Mouse (Mus musculus) lung, embryonic 15.5 days (tissue): ENCODE data around the gene Lrp2. TPM values are rescaled to one million over a fixed set of nuclear protein-coding genes. Genes with fewer than 3 reads are reported as not detected.

Experiments used
- ATAC-seq: fragments of 200-750 bp; cut with Nextera tagmentation; 2 replicates; pipeline ENCODE4 v1.8.0; 2017; ENCODE audit warnings: moderate number of reproducible peaks, borderline replicate concordance; ENCODE audit not compliant: low FRiP score, low TSS enrichment; ENCODE audit errors: extremely low read depth
- H3K27ac ChIP-seq: fragments of 300-500 bp; sonication (generic); 2 replicates; pipeline ENCODE4 v1.5.1; 2015; ENCODE audit warnings: moderate library complexity, mild to moderate bottlenecking, inconsistent platforms
- H3K27me3 ChIP-seq: fragments of 300-500 bp; sonication (generic); 2 replicates; pipeline ENCODE4 v1.6.1; 2015; ENCODE audit warnings: inconsistent platforms
- H3K36me3 ChIP-seq: fragments of 300-500 bp; sonication (generic); 2 replicates; pipeline ENCODE4 v1.6.1; 2015; ENCODE audit warnings: inconsistent platforms
- H3K4me1 ChIP-seq: fragments of 300-500 bp; sonication (generic); 2 replicates; pipeline ENCODE4 v1.6.1; 2015; ENCODE audit warnings: inconsistent platforms
- H3K4me2 ChIP-seq: fragments of 300-500 bp; sonication (generic); 2 replicates; pipeline ENCODE4 v1.6.1; 2015; ENCODE audit warnings: inconsistent platforms, mild to moderate bottlenecking, moderate library complexity
- H3K4me3 ChIP-seq: fragments of 300-500 bp; sonication (generic); 2 replicates; pipeline ENCODE4 v1.5.1; 2015; ENCODE audit warnings: mild to moderate bottlenecking, inconsistent platforms
- H3K9ac ChIP-seq: fragments of 300-500 bp; sonication (generic); 2 replicates; pipeline ENCODE4 v1.6.1; 2015; ENCODE audit warnings: inconsistent platforms
- H3K9me3 ChIP-seq: fragments of 300-500 bp; sonication (generic); 2 replicates; pipeline ENCODE4 v1.6.1; 2016; ENCODE audit warnings: inconsistent platforms
- WGBS: fragments of 180-500 bp; shearing (Covaris S2); methylation state at CpG from one replicate; pipeline ENCODE4 v1.1.7; 2015; 5-methylcytosine and 5-hydroxymethylcytosine counted together
- polyA plus RNA-seq: library from polyadenylated mRNA; unstranded; fragments of >200 nt; fragmentation: Nextera tagmentation; extraction: Ambion mirVana; gene quantifications from 2 replicates; pipeline ENCODE4 v1.2.1, GENCODE M21; 2015

Lrp2 gene
- 0.38 and 0.87 TPM in 2 replicates for polyA plus RNA-seq

- Histone ChIP-seq H3K36me3 (no peaks in the 10 kb centered on the region), H3K4me3 (peak within 1 kb of the TSS; percentile 52), H3K27me3 (peaks cover 76% of the 10 kb centered on the region), H3K9me3 (no peaks in the 10 kb centered on the region), H3K4me2 (peak within 1 kb of the TSS; percentile 95), H3K9ac (peak within 1 kb of the TSS; percentile 8; the same call in 1 of the 2 replicates), H3K27ac (no peak within 1 kb of the TSS), H3K4me1 (peaks cover 32% of the 10 kb centered on the region)
- WGBS, result 1% methylated on average over 45 of the region's 45 CpGs
- peak; percentile 72; the same call in 1 of the 2 replicates for ATAC-seq
Observed at GRCm38 (mm10) chr2:69585886-69586398, at the start of gene Lrp2. TSS of gene Lrp2 (minus strand) at chr2:69586065.

DNA sequence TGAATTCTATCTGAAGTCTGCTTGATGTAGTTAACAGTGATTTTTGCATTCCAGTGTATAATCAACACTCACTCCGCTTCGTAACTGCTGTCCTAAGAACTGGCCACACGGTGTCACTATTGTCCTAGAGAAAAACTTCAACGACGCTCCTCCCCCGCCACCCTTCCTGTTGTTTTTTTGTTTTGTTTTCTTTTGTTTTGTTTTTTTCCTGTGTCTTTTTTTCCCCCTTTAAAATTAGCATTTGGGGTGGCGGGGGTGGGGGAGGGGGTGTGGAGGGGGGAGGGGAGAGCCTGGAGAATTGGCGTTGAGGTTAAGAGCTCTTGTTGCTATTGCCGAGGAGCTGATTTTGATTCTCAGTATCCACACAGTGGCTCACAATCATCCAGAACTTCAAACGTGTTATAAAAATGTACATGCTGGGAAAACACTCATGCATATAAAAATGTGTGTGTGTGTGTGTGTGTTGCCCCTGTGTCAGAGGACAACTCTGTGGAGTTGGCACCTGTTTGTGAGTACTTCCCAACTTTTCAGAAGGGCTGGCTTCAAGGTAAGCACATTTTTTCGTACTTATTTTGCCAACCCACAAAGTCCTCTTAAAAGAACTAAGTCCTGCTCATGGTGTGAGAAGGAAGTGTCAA is 49.3 kb upstream of the Lrp2 start:
- ATAC-seq, result no peak
- 9% methylated on average over 11 of the region's 11 CpGs for WGBS
- H3K27ac ChIP-seq, result no peak overlapping the region
- peak overlapping the region; percentile 43 for H3K4me3 ChIP-seq
- H3K9ac ChIP-seq, result no peak overlapping the region
- no peaks in the 10 kb centered on the region for H3K9me3 ChIP-seq
- no peaks in the 10 kb centered on the region for H3K36me3 ChIP-seq
- H3K27me3 ChIP-seq, result no peaks in the 10 kb centered on the region
- peak overlapping the region; percentile 44 for H3K4me2 ChIP-seq
- peaks cover 3% of the 10 kb centered on the region; the same call in 1 of the 2 replicates for H3K4me1 ChIP-seq

DNA sequence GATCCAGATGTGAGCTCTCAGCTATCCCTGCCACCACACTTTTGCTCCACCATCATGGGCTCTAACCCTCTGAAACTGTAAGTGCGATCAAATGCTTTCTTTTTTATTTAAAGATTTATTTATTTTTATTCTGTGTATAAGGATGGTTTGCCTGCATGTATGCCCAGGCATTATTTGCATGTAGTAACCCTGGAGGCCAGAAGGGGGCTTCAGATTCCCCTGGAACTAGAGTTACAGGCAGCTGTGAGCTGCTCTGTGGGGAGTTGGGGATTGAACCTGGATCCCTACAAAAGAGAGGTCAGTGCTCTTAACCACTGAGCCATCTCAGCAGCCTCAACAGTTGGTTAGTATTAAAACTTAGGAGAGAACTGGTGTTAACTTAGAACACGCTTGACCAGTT is 45.6 kb upstream of the Lrp2 start:
- peaks cover 5% of the 10 kb centered on the region; the same call in 1 of the 2 replicates for H3K4me1 ChIP-seq
- 89% methylated on average over 2 of the region's 2 CpGs for WGBS
- no peak overlapping the region for H3K9ac ChIP-seq
- ATAC-seq, result no peak
- peak overlapping the region; percentile 70; the same call in 1 of the 2 replicates for H3K27ac ChIP-seq
- H3K27me3 ChIP-seq, result no peaks in the 10 kb centered on the region
- H3K4me3 ChIP-seq, result no peak overlapping the region
- no peaks in the 10 kb centered on the region for H3K9me3 ChIP-seq
- no peak overlapping the region for H3K4me2 ChIP-seq
- H3K36me3 ChIP-seq, result no peaks in the 10 kb centered on the region

GRCm38 (mm10) chr2:69630792-69631191 is 44.9 kb upstream of the Lrp2 start:
- peak overlapping the region; percentile 70 for H3K27ac ChIP-seq
- no peaks in the 10 kb centered on the region for H3K9me3 ChIP-seq
- H3K4me3 ChIP-seq, result no peak overlapping the region
- 53% methylated on average over 5 of the region's 5 CpGs for WGBS
- peak; percentile 58; the same call in 1 of the 2 replicates for ATAC-seq
- no peak overlapping the region for H3K4me2 ChIP-seq
- H3K9ac ChIP-seq, result no peak overlapping the region
- H3K36me3 ChIP-seq, result no peaks in the 10 kb centered on the region
- H3K27me3 ChIP-seq, result no peaks in the 10 kb centered on the region
- H3K4me1 ChIP-seq, result peaks cover 5% of the 10 kb centered on the region; the same call in 1 of the 2 replicates

- no peak overlapping the region for H3K9ac ChIP-seq
- no peak for ATAC-seq
- H3K27ac ChIP-seq, result no peak overlapping the region
- no peaks in the 10 kb centered on the region for H3K36me3 ChIP-seq
- H3K9me3 ChIP-seq, result no peaks in the 10 kb centered on the region
- no peak overlapping the region for H3K4me2 ChIP-seq
- WGBS, result 84% methylated on average over 6 of the region's 6 CpGs
- H3K27me3 ChIP-seq, result no peaks in the 10 kb centered on the region
- H3K4me1 ChIP-seq, result 0 out of 2 replicates have a peak, but pooled peaks cover 2% of the 10 kb centered on the region
- no peak overlapping the region for H3K4me3 ChIP-seq
Observed at GRCm38 (mm10) chr2:69629914-69630313, 44.0 kb upstream of the Lrp2 start.

DNA sequence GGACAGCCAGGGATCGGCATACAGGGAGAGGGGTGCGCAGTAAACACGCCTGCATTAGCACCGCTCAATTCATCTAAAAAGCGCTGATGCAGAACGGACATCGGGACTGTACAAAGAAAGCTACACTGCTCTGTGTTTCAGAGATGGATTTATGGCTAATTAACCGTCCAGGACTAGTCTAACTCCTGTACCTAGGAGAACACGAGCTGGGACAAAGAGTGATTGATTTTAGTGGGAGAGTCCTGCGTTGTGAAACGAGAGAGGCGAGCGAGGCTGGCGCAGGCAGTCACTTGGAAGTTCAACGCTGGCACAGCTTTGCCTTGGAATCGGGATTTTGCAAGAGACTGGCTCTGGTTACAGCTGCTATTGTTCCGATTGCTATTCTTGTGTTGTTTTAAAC is 43.4 kb upstream of the Lrp2 start:
- no peak overlapping the region for H3K4me2 ChIP-seq
- no peak overlapping the region for H3K27ac ChIP-seq
- H3K27me3 ChIP-seq, result no peaks in the 10 kb centered on the region
- no peaks in the 10 kb centered on the region for H3K36me3 ChIP-seq
- H3K4me3 ChIP-seq, result no peak overlapping the region
- H3K9me3 ChIP-seq, result no peaks in the 10 kb centered on the region
- ATAC-seq, result no peak
- no peak overlapping the region for H3K9ac ChIP-seq
- WGBS, result 67% methylated on average over 17 of the region's 17 CpGs
- H3K4me1 ChIP-seq, result 0 out of 2 replicates have a peak, but pooled peaks cover 2% of the 10 kb centered on the region

- no peak for ATAC-seq
- Histone ChIP-seq H3K9ac (no peak overlapping the region), H3K4me3 (no peak overlapping the region), H3K36me3 (no peaks in the 10 kb centered on the region), H3K27me3 (no peaks in the 10 kb centered on the region), H3K4me1 (no peaks in the 10 kb centered on the region), H3K9me3 (no peaks in the 10 kb centered on the region), H3K27ac (no peak overlapping the region), H3K4me2 (no peak overlapping the region)
Observed at GRCm38 (mm10) chr2:69619286-69619685, 33.4 kb upstream of the Lrp2 start.

GRCm38 (mm10) chr2:69618336-69618735 is 32.5 kb upstream of the Lrp2 start:
- ATAC-seq, result no peak
- no peaks in the 10 kb centered on the region for H3K27me3 ChIP-seq
- H3K4me3 ChIP-seq, result no peak overlapping the region
- no peak overlapping the region for H3K27ac ChIP-seq
- no peaks in the 10 kb centered on the region for H3K36me3 ChIP-seq
- no peak overlapping the region for H3K4me2 ChIP-seq
- H3K9me3 ChIP-seq, result no peaks in the 10 kb centered on the region
- no peaks in the 10 kb centered on the region for H3K4me1 ChIP-seq
- no peak overlapping the region for H3K9ac ChIP-seq

DNA sequence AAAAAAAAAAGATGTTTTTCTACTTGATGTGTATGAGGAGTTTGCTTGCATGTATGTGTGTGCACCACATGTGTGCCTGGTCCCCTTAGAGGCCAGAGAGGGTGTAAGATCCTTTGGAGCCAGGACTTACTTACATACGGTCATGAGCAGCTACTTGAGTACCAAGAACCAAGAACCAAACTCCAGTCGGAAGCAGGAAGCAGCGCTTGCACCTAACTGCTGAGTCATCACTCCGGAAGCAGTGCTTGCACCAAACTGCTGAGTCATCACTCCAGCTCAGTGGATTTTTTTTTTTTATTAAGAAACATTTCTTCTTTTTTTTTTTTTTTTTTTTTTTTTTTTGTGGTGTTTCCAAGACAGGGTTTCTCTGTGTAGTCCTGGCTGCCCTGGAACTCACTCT is 27.4 kb upstream of the Lrp2 start:
- H3K27me3 ChIP-seq, result no peaks in the 10 kb centered on the region
- no peak overlapping the region for H3K4me3 ChIP-seq
- no peaks in the 10 kb centered on the region for H3K36me3 ChIP-seq
- H3K4me1 ChIP-seq, result no peaks in the 10 kb centered on the region; the same call in 1 of the 2 replicates
- no peaks in the 10 kb centered on the region for H3K9me3 ChIP-seq
- ATAC-seq, result no peak
- H3K4me2 ChIP-seq, result no peak overlapping the region
- no peak overlapping the region for H3K9ac ChIP-seq
- H3K27ac ChIP-seq, result no peak overlapping the region
- WGBS, result 55% methylated on average over 4 of the region's 4 CpGs

GRCm38 (mm10) chr2:69612716-69613115 is 26.9 kb upstream of the Lrp2 start:
- Histone ChIP-seq H3K36me3 (no peaks in the 10 kb centered on the region), H3K27ac (no peak overlapping the region), H3K4me1 (no peaks in the 10 kb centered on the region; the same call in 1 of the 2 replicates), H3K4me3 (no peak overlapping the region), H3K27me3 (no peaks in the 10 kb centered on the region), H3K9ac (no peak overlapping the region), H3K4me2 (no peak overlapping the region), H3K9me3 (no peaks in the 10 kb centered on the region)
- no peak for ATAC-seq
- WGBS, result 41% methylated on average over 9 of the region's 9 CpGs

DNA sequence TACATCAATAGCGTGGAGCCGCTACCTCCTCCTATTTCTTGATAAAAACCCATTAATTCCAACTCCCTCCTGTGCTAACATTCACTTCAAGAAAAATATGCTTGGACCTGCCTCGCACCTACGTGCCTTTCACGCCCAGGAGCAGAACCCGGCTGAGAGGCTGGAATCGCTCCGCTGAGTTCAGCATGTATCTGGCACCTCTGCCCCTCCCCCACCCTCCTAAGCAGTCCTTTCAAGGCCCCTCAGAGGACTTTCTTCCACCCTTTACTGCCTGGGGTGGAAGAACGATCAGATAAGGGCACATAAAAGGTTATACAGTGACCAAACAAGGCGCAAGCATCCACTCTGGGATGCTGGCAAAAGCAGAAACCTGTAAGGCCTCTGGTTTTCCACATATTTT is 26.4 kb upstream of the Lrp2 start:
- H3K9me3 ChIP-seq, result no peaks in the 10 kb centered on the region
- ATAC-seq, result no peak
- no peaks in the 10 kb centered on the region for H3K36me3 ChIP-seq
- H3K27me3 ChIP-seq, result no peaks in the 10 kb centered on the region
- no peak overlapping the region for H3K9ac ChIP-seq
- H3K4me2 ChIP-seq, result no peak overlapping the region
- 6% methylated on average over 10 of the region's 10 CpGs for WGBS
- H3K4me3 ChIP-seq, result no peak overlapping the region
- no peak overlapping the region for H3K27ac ChIP-seq
- H3K4me1 ChIP-seq, result no peaks in the 10 kb centered on the region; the same call in 1 of the 2 replicates

DNA sequence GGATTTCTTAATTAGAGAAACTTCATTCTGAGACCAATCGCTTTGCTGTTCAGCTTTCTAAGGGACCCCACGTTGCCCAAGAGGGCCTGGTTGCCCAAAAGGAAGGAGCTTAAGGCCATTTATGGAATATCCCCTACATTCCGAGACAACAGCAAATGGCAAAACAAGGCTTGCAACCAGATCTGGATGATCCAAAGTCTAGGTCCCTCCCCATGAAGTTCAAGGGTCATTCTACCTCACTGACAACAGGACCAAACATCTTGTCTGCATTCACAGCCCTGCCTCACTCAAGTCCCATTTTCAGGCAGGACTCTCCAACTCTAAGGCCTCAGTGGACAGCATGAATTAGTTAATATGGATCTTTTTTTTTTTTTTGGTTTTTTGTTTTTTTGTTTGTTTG is 20.8 kb upstream of the Lrp2 start:
- ATAC-seq, result no peak
- Histone ChIP-seq H3K36me3 (no peaks in the 10 kb centered on the region), H3K27ac (no peak overlapping the region), H3K9ac (no peak overlapping the region), H3K4me2 (no peak overlapping the region), H3K4me3 (no peak overlapping the region), H3K9me3 (no peaks in the 10 kb centered on the region), H3K4me1 (no peaks in the 10 kb centered on the region), H3K27me3 (no peaks in the 10 kb centered on the region)
- 89% methylated on average over 3 of the region's 3 CpGs for WGBS
